Mouse (Mus musculus): ENCODE data around the gene Stpg4. TPM values are rescaled to one million over a fixed set of nuclear protein-coding genes. Genes with fewer than 3 reads are reported as not detected.

Gene Stpg4
- polyA plus RNA-seq, 1 experiment, result not detected

DNA sequence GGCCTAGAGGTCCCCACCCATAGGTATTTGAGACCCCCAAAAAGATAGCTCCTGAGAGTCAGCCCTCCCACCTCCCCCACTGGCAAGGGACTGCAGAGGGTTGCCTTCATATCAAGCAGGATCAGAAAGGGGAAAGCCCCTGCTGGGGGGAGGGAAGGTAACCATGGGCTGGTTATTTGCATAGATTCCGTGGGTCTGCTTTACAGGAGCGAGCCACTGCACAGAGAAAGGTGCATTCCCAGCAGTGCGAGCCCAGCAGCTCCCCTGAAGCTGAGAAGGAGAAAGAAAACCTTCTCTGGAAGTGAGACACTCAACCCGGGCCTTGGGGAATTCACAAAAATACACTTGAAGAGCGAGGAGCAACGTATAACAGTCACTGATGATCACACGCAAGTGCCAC, 9.5 kb downstream of the Stpg4 start:
- TF ChIP-seq GATA1 (IDR thresholded peaks at IDR 0.05; ENCODE audit: low read length), result no peak

- TF ChIP-seq GATA1 (IDR thresholded peaks at IDR 0.05; ENCODE audit: low read length), result no peak
Observed at GRCm38 (mm10) chr17:87406646-87407045, 20.9 kb downstream of the Stpg4 start.

DNA sequence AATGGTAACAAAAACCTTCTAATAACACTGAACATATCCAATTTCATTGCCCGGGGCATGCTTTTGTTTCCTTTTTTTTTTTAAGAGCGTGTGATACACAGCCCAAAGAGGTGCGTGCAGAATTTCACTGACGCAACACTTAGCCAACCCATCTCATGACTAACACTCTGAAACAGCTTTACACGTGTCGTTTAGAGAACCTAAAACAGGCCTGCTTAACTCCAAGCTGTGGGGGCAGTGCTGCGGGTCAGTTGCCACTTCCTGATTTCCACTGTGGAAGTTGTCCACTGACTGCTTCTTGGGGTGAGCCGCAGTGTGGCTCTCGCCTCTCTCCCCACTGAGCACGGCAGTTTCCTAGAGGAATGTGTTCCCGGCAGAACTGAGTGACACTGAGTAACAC, 22.0 kb downstream of the Stpg4 start:
- TF ChIP-seq GATA1 (IDR thresholded peaks at IDR 0.05; ENCODE audit: low read length), result no peak

DNA sequence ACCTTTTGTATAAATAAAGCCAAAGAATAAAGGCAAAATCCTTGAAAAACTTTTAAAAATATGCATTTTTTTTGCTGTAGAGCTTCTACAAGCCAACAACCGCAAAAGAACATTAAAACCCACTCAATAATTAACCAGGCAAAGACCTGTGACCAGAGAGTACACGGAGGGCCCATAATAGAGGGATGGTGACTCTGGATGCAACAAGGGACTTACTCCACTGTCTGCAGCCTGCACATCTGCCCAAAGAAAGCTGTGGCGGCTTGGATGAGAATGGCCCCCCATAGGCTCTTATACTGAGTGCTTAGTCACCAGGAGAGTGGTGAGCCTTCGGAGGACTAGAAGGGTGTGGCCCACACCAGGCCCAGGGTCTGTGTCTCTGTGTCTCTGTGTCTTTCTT, 24.1 kb downstream of the Stpg4 start:
- TF ChIP-seq GATA1 (IDR thresholded peaks at IDR 0.05; ENCODE audit: low read length), result no peak

DNA sequence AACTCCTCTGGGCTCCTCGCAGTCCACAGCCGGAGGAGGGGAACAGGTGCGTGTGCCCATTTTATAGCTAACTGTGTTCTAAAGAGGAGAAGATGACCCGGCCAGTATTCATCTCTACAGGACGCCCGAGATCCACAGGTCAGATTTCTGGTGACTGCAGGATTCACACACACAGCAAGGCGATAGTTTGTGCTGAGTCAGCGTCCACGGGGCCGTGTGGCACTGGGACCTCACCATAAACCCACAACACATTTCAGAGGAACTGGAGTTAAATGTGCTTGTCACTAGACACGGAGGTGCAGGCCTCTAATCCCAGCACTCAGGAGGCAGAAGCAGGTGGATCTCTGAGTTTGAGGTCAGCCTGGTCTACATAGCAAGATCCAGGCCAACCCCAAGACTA, 25.1 kb downstream of the Stpg4 start:
- no peak for TF ChIP-seq GATA1 (IDR thresholded peaks at IDR 0.05; ENCODE audit: low read length)

- no peak for TF ChIP-seq GATA1 (IDR thresholded peaks at IDR 0.05; ENCODE audit: low read length)
Observed at GRCm38 (mm10) chr17:87397088-87397487, 30.5 kb downstream of the Stpg4 start.

DNA sequence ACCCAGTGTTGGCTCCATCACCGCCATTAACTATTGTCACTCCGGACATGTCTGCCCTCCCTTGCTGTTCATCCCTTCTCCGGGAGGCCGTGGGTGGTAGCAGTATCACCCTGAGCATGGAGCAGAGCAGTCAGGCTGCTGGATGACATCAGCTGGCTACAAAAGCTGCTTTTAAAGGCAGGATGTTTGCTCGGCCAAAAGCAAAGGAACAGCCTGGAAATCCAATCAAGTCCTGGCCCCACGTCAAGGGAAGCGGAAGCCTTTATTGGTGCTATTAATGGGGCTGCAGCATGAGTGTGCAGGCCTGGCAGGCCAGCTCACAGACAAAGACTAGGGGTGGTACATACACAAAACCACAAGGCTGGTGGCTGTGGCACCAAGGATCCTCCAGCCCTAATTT, 36.3 kb downstream of the Stpg4 start:
- no peak for TF ChIP-seq GATA1 (IDR thresholded peaks at IDR 0.05; ENCODE audit: low read length)

DNA sequence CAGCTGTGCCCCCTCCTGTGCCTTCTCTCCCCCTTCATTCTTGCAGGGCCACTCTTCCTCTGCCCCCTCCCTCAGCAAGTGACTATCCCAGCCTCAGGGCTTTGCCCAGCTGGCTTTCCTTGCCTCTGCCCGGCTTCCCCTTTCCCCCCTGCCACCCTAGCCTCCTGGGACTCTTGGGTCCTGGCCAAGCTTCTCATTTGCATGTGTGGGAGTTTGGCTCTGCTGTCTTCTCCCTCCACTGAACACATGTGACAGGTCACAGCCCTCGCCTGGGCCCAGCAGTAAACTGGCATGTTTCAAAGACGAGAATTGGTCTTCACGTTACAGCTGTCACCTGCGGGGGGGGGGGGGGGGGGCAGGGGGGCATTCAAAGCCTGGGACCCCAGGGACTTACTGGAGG, 40.5 kb downstream of the Stpg4 start:
- TF ChIP-seq GATA1 (IDR thresholded peaks at IDR 0.05; ENCODE audit: low read length), result no peak

GRCm38 (mm10) chr17:87385835-87386234, 41.7 kb downstream of the Stpg4 start:
- TF ChIP-seq GATA1 (IDR thresholded peaks at IDR 0.05; ENCODE audit: low read length), result no peak

GRCm38 (mm10) chr17:87380681-87381080, 46.9 kb downstream of the Stpg4 start:
- no peak for TF ChIP-seq GATA1 (IDR thresholded peaks at IDR 0.05; ENCODE audit: low read length)

GRCm38 (mm10) chr17:87379821-87380220, 47.7 kb downstream of the Stpg4 start:
- no peak for TF ChIP-seq GATA1 (IDR thresholded peaks at IDR 0.05; ENCODE audit: low read length)

DNA sequence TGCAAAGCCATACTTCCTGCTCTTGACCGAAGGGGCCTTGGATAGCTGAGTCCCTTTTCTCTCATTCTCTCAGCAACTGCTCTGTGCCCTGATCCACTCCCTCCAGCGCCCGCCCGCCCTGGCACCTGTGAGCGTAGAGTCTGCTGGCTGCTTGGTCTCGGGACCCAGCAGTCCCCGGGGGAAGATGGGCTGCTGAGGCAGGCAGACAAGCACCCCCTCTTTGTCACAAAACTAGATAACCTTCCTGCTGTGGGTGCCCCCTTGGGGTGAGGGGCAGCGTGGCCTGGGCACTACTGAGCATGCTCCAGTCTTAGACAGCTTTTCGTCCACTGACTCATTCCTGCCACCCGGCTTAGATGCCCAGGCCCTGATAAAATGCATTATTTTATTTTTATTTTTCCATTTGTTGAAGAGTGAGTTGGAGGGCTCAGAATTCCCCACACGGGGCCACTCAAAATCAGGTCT, 48.3 kb downstream of the Stpg4 start:
- no peak for TF ChIP-seq GATA1 (IDR thresholded peaks at IDR 0.05; ENCODE audit: low read length)

GRCm38 (mm10) chr17:87378354-87379159, 49.0 kb downstream of the Stpg4 start:
- TF ChIP-seq GATA1 (IDR thresholded peaks at IDR 0.05; ENCODE audit: low read length), result no peak

- no peak for TF ChIP-seq GATA1 (IDR thresholded peaks at IDR 0.05; ENCODE audit: low read length)
Observed at GRCm38 (mm10) chr17:87377536-87377935, 50.0 kb downstream of the Stpg4 start.

DNA sequence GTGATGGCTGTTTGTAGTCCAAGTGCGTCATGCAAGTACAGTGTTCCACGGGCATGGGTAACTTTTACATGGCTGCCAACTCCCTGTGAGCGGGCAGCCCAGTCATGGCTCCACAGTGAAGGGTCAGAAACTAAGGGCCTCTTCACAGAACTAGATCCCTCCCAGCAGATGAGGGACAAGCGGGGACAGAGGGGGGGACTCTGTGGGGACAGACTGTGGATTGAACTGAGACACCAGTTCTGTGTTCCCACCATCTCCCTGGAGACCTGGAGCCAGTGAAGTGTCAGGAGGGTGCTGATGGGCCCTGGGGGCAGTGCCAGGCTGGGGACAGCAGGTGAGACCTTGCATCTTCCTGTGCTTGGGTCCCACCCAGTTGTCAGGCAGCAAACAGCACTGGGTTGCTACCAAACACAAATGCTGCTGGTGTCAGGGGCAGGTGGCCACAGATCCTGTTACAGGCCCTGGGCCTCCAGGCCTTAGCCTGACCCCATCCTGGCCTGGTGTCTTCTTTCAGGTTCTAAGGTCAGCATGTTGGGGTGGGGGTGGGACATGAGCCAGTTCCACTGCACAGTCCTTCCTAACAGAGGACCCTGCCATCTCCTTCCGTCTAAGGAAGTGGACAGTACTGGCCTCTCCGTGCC, 50.6 kb downstream of the Stpg4 start:
- TF ChIP-seq GATA1 (IDR thresholded peaks at IDR 0.05; ENCODE audit: low read length), result no peak

- TF ChIP-seq GATA1 (IDR thresholded peaks at IDR 0.05; ENCODE audit: low read length), result no peak
Observed at GRCm38 (mm10) chr17:87375941-87376511, 51.5 kb downstream of the Stpg4 start.

- TF ChIP-seq GATA1 (IDR thresholded peaks at IDR 0.05; ENCODE audit: low read length), result no peak
Observed at GRCm38 (mm10) chr17:87373327-87373726, 54.2 kb downstream of the Stpg4 start.
